Mouse (Mus musculus) retina, postnatal 7 days (tissue): ENCODE results near the gene Phgr1.

Experiments used
- DNase-seq: peaks from one replicate; pipeline ENCODE4 v3.0.0-alpha.2; 2012; ENCODE audit warnings: low read depth, low spot score

The Phgr1 gene

DNA sequence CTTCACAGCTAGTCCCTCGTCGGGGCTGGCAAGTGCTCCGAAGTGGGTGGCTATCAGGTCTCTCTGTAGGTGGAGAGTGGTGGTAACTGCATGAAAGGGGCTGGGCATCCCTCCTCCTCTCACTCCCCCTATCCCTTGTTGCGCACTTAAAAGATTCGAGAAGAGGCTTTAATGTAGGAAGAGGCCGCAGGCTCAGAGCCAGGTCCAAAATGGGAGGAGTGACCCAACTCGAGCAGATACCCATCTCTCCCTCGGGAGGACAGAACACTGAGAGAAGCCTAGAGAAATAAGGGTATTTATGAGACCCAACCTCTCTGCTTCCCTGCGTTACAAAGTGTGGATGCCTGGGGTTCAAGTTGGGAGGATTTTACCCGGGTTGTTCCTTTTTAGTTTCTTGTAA is 6.5 kb downstream of the Phgr1 start:
- DNase-seq = no peak

DNA sequence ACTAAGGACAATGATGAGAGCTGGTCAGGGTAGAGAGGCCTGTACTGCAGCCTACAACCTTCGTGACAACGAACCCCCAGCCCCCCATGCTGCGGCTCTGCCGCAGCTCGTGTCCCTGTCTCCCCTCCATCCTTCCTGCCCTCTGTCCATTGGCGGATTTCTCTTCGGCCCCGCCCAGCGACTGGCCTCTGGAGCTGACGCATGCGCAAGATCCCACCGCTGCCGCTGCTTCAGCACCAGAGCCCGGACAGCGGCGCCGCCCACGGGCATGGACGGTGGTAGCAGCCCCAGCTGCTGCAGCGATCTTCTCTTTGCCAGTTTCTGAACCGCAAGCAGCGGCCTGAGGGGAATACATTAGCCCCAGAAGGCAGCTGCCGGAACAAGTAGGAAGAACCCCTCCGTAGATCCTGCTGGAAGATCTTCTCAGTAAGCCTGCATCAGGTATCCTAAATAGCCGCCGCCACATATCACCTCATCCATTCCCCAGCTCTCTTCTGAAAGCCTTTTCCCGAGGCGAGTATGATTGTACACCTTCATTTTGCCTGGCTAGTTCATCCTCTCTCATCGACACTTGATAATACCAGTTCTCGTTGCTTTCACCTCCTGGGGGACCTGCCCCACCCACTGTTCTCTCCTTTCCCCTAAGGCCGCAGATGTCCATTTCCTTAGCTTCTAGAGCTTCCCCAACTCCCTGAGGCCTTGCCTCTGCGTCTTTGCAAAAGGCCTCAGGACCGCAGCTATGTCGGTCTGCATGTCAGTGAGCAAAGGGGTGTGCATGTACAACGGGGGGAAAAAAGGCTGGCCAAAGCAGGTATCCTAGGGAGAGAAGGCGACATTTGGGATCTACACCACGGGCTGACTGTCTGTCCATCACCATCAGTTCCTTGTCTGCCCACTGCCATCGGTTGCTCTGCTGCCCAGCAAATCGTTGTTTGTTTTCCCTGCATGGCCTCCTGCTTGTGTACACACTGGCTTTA is 7.2 kb downstream of the Phgr1 start, which contains the start of gene Disp2:
Disp2 (plus strand) TSS at position 216 of the 977 bp plus-strand sequence.
- DNase-seq = peak; percentile 88

DNA sequence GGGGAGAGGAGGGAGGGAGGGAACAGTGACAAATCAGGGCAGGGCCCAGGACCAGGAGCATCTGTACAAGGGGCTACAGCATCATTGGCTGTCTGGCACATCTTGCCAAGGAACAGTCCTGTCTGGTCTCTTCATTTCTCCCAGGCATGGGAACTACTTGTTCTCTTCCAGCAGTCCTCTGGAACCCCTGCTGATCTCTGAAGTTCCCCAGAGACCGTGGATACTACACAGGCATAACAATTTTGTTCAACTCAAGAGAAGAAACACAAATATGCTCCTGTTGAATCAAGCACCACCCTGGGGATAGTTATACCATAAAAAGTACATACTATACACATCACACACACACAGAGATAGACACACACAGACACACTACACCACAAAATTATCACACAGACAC is 8.5 kb downstream of the Phgr1 start:
- DNase-seq = no peak

DNA sequence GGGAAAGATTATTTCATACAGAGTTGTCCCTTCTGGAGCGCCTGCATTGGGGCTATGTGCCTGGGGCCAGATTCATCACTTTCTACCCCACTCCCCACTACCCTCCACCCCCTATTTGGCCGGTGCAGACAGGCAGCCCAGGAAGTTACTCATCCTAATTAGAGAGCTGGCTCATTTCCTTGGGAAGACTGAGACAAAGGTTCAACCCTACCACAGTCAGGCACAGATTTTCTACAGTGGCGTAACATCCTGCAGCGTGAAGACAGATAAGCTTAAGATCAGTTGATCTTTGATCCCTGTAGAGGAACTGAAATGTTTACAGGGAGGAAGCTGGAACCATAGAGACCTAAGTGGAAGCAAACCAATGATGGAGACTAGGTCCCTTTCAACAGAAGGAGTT is 9.7 kb downstream of the Phgr1 start:
- no peak for DNase-seq

DNA sequence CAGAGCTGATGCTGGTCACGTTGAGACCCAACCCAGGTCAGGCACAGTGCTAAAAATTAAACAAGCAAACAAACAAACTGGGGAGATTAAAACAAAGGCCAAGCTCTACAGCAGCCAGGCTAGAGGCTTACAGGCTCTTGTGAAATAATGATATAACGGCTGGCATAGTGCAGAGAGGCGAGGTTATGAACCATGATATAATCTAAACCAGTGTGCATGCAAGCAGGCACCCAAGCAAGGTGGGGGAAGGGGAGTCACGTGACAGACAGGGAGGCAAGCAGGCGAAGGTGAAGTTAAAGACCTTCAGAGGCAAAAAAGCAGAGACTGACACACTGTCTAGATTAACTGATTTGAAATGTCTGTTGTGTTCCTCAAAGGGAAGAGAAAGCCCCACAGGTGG is 10.5 kb downstream of the Phgr1 start:
- no peak for DNase-seq

DNA sequence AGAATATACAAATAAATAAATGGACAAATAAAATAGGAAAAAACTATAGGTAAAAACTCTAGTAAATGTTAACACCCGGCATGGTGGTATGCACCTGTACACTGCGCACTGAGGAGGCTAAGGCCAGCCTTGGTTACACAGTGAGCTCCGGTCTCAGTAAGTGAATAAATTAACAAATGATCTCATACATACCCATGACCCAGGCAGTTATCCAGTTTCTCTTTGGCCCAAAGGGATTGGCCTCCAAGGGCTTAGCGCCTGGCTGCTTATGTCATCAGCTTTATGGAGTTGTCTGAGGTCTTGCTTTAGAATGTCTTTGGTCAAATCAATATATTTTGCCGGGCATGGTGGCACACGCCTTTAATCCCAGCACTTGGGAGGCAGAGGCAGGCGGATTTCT is 11.1 kb downstream of the Phgr1 start:
- no peak for DNase-seq

DNA sequence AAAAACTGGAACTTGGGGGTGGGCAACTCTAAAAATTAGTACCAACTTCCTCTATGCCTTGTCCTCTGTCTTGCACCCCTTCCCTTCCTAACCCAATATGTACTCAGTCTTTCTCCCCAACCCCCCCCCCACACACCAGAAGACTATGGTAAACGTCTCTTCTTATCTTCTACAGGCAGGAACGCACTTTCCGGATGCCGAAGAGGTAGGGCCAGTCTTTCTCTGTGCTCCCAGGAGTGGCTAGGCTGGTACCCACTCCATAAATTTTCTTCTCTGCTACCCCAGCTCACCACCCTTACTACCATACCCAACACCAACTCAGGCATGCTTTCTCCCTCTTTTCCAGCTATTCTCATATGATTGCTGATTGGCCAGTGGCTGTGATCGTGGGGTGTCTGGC is 14.0 kb downstream of the Phgr1 start:
- no peak for DNase-seq

DNA sequence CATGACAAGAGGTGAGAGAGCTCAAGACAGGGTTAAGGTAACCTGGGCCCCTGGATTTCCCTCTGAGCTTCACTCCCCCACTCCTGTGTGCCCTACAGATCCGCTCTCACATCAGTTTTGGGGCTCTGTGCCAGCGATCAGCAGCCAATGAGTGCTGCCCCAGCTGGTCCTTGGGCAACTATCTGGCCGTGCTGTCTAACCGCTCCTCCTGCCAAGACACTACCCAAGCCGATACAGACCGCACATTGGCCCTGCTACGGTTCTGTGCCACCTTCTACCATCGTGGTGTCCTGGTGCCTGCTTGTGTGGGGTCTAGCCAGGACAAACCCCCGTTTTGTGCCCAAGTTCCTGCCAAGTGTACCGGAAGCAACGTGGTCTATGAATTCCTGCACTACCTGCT is 16.9 kb downstream of the Phgr1 start:
- DNase-seq = no peak

DNA sequence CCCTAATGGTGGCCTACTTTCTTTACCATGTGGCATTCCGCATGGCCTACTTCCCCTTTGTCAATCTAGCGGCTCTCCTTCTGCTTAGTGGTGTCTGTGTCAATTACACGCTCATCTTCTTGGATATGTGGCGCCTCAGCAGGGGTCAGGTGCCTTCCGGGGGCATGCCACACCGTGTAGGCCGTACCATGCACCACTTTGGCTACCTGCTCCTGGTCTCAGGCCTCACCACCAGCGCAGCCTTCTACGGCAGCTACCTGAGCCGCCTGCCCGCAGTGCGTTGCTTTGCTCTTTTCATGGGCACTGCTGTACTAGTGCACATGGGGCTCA is 17.6 kb downstream of the Phgr1 start:
- no peak for DNase-seq

DNA sequence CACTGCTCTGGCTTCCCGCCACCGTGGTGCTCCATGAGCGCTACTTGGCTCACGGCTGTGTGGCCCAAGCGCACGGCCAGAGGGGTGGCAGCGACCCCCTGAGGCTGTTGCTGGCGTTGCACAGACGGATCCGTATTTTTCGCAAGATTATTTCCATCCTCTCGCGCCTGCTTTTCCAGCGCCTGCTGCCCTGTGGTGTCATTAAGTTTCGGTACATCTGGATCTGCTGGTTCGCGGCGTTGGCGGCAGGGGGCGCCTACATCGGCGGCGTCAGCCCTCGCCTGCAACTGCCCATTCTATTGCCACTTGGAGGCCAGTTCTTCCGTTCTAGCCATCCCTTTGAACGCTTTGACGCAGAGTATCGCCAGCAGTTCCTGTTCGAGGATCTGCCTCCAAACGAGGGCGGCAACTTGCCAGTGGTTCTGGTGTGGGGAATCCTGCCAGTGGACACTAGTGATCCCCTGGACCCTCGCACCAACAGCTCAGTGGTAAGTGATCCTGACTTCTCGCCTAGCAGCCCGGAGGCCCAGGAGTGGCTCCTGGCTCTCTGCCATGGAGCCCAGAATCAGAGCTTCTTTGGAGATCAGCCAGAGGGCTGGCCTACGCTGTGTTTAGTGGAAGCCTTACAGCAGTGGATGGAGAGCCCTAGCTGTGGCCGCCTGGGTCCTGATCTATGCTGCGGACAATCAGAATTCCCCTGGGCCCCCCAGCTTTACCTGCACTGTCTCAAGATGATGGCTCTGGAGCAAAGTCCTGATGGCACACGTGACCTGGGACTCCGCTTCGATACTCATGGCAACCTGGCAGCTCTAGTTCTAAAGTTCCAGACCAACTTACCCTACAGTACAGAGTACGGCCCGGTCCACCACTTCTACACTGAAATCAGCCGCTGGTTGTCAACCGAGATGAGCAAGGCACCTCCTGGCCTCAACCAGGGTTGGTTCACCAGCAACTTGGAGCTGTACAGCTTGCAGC is 18.3 kb downstream of the Phgr1 start:
- DNase-seq = peak; percentile 44

DNA sequence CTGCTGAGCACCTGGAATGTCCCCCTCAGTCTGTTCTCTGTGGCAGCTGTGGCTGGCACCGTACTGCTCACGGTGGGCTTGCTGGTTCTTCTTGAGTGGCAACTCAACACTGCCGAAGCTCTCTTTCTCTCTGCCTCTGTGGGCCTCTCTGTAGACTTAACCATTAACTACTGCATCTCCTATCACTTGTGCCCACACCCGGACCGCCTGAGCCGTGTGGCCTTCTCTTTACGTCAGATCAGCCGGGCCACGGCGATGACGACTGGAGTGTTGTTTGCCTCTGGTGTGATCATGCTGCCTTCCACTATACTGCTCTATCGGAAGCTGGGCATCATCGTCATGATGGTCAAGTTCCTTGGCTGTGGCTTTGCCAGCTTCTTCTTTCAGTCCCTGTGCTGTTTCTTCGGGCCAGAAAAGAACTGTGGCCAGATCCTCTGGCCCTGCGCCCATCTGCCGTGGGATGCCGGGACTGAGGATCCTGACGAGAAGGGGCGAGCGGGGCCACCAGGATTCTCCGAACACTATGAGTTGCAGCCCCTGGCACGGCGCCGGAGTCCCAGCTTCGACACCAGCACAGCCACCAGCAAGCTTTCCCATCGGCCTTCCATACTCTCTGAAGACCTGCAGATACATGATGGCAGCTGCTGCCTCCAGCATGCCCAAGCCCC is 19.2 kb downstream of the Phgr1 start:
- no peak for DNase-seq

DNA sequence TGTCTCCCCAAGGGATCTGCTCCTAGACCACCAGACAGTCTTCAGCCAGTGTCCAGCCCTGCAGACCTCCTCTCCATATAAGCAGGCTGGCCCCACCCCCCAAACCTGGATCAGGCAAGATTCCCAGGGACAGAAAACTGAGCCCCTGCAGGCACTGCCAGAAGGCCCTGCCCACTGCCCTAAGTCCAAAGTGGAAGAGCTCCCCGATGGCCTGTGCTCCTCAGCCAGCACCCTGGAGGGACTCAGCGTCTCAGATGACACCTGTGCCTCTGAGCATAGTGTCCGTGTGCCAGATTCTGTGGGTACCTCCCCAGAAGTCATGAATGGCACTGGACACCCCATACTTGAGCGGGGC is 19.7 kb downstream of the Phgr1 start:
- DNase-seq = no peak

DNA sequence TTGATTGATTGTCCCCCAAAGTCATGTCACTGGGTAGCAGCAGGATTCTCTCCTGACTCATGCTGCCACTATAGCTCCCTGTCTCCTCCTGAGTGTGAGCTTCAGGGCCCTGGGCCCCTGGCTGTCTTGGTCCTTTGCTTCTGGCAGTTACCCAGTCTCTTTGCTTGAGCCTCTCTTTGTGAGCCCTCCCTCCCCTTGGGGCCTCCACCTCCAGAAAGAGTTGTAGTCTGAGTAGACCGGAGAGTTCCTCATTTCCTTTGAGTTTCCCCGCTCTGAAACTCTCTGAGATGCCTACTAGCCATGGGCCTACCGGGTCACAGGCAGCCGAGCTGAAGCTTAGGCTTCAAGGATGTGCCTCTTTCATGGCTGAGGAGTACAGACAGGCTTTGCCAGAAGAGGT is 21.1 kb downstream of the Phgr1 start:
- no peak for DNase-seq

DNA sequence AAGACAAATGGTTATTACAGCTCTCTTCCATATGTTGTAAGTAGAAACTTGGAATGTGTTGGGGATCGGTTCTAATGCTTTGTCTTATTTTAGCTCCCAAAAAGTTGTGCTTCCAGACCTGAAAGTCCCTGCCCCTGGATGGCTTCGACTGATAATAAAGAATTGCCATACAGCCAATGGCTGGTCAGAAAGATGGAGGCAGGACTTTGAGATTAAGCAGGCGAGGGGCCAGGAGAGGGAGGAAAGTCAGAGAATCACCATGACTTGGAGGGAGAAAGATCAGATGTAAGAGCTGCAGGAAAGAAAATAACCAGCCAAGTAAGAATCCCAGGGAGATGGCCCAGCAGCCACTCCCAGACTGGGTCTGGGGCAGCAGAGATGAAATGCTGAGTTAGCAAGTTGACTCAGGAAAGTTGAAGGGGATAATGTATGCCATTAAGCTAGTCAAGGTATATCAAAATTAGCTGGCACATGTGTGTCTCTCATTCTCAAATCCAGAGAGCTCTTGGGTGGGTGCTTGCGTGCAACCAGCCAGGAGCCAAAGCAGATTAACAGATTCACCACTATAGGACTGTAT is 30.1 kb downstream of the Phgr1 start:
- DNase-seq = no peak

DNA sequence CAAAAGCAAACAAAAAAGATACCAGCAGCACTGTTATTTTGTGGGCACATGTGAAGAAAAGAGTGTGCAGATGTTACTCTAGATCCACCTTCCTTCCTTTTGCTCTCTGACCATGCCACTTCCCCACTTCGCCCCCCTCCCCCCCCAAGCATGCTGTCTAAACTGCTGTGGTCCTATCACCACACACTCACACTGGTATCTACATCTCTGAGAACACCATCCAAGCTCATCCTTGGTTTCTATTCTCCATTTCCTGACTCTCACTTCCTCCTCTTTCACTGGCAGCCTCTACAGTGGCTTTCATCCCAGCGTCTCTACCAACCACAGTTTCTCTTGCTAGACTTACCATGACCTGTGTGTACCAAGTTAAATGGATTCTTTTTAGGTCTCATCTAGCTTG is 31.9 kb downstream of the Phgr1 start:
- no peak for DNase-seq

DNA sequence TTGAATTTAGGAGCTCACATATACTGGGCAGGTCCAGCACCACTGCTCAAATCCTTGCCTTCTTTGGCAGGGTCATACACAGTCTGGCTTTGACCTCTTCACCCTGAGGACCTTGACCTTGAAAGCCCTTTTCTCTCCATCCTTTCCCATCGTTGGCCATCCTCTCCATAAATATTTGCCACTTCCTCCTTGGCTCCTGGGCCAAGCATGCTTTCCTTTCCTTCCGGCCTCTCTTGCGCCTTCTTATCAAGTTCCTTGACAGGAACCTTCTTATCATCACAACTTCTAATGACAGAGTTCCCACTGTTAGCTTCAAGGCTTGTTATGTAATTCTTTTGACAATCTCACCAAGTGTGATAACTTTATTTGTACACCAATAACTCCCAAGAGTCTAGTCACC is 32.6 kb downstream of the Phgr1 start:
- DNase-seq = no peak

DNA sequence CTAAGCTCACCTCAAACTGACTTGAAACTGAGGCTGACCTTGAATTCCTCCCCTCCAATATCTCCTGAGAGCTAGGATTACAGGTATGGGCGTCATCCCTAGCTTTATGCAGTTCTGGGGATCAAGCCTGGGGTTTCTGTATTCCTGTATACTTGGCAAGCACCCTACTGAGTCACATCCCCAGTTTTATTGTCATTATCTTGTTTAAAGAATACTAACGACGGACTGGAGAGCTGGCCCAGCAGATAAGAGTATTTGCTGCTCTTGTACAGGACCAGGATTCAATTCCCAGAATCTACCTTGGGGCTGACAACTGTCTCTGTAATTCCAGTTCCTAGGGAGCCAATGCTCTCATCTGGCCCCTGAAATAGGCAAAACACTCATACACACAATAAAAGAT is 33.2 kb downstream of the Phgr1 start:
- DNase-seq = no peak

DNA sequence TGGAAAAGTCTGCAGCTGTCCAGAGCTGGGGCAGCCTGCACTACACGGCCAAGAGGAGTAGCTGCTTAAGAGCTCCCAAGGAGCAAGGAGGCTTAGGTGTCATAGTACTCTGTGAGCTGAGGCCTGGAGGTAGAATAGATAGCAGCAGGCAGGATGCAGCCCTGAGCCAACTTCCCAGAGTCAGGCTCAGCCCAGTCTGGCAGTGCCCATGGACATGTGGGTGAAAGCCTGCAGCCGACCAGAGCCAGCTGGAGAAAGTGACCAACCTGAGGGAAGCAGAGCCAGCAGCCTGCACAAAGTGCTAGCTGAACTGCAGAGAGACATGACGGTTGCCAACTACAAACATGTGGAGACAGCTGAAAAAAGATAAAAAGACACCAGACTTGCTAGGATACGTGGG is 34.3 kb downstream of the Phgr1 start:
- DNase-seq = no peak

DNA sequence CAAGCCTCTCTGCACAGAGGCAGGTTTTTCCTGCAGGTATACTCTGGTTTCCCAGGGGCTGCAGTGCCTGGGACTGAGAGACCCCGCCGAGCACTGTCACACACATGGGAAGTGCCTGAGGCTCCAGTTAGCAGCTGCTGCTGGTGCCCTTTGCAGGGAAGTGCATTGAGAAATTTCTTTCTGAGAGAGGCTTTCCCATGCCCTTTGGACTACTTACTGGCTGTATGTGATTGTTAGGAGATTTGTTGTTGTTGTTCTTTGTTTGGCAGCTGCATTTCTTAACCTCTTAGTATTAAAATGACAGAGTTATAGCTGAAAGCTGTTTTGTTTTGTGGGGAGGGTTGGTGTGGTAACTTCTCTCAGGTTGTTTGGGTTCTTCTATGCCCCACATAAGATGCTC is 38.3 kb downstream of the Phgr1 start:
- DNase-seq = no peak

DNA sequence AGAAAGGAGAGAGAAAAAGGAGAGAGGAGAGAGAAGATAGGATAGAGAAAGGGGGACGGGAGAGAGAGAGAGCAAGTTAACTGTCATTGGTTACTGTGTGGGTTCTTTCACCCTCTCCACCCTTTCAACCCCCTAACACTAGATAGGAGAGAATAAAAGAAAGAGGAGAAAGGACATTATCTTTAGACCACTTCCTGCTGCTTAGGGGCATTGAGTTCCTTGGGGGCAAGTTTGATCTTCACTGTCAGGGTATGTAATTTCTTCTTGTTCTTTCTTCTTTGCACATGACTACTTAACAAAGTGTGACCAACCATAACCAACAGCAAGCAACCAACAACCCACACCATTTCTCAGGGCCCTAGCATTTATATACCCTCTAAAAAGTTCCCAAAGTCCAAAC is 40.2 kb downstream of the Phgr1 start:
- DNase-seq = no peak

DNA sequence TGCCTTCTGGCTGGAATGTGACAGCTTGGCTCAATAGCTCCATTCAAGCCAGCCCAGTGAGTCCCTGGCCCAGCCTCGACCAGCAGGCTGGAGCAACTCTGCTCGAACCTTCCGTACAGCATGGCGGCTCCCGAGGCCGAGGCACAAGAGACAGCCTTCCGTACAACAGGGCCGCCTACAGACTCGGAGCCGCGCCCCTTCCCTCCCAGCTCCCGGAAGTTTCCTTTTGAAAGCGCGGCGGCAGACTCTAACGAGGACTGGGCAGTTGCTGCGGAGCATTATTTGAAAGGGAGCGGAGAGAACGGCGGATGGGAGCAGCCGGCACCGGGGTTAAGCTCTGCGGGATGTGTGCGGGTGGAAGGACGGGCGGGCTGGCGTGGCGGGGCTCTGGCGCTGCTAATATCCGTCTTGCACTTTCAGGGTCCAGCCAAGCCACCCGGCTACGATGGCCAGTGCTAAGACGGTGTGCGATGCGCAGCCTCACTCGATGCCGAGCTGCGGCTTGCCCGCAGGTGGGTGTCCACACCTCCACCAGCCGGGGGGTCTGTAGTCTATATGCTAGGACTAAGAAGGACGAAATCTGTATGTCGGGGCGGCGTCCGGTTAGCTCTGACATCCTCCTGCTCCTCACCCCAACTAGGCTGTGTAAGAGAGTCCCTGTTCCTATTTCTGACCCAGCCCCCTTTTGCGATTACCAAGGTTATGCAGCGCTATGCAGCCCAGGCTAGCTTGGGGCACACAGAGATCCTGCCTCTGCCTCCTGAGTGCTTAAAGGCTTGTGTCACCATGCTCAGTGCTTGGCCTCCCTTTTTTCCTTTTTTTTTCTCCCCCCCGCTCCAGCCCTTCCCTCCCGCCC is 41.6 kb downstream of the Phgr1 start, which contains the start of gene Knstrn:
Knstrn (plus strand) TSS at position 23 of the 856 bp plus-strand sequence.
- DNase-seq = peak; percentile 81
